Mouse (Mus musculus) liver, postnatal 0 days (tissue): ENCODE measurements at regions not wholly inside any gene's neighbourhood (a gene's known extent, or its start where the extent isn't known, plus 50 kb on each side); places are given as distances from the start of the nearest gene placed in this dataset.

ENCODE experiments used
- CTCF ChIP-seq: sonication (generic); IDR thresholded peaks from 2 replicates; pipeline ENCODE4 v1.5.1; 2016; ENCODE audit warnings: antibody characterized with exemption, low read depth
- EP300 ChIP-seq: IDR thresholded peaks from 2 replicates; pipeline ENCODE4 v1.6.1; 2016; ENCODE audit warnings: antibody characterized with exemption, low read depth, mild to moderate bottlenecking

- TF ChIP-seq CTCF (no peak), EP300 (no peak)
Observed at GRCm38 (mm10) chr17:68158172-68158651, 115.4 kb upstream of the L3mbtl4 start.
